Mouse (Mus musculus) cerebellum, adult (tissue): ENCODE results near the gene Atcay.

Experiments
- ATAC-seq: cut with Nextera tagmentation; 2 replicates; pipeline ENCODE4 v1.9.2; 2017; ENCODE audit warnings: mild to moderate bottlenecking, moderate library complexity, mixed read lengths; ENCODE audit not compliant: insufficient number of reproducible peaks, low FRiP score, low TSS enrichment

The Atcay gene

GRCm38 (mm10) chr10:81165118-81165517 is 65.5 kb downstream of the Atcay start:
- ATAC-seq: no peak; the same call in 1 of the 2 replicates

GRCm38 (mm10) chr10:81162318-81162652 is 68.3 kb downstream of the Atcay start:
- no peak for ATAC-seq

GRCm38 (mm10) chr10:81161602-81162317 is 68.9 kb downstream of the Atcay start:
- no peak for ATAC-seq

- no peak for ATAC-seq
These were observed 75.9 kb downstream of the Atcay start for GRCm38 (mm10) chr10:81154736-81155135.
